28 mouse cellular contexts compared by ENCODE assay signal in genomic region chr11:93367740-93368139, GRCm38 (mm10).
"Had no signal": no experiment of that assay in that cellular context is flagged by ENCODE, and none has a peak within 500 bp of the region (broad histone marks: within the 10 kb centered on the region; RNA-seq: fewer than 3 reads in every experiment).

No protein-coding gene starts in this region.

- H3K27ac ChIP-seq: embryonic facial prominence, embryonic 10.5 days; embryonic facial prominence, embryonic 12.5 days; embryonic facial prominence, embryonic 13.5 days; embryonic facial prominence, embryonic 15.5 days; forebrain, embryonic 10.5 days; forebrain, embryonic 12.5 days; forebrain, embryonic 13.5 days; forebrain, embryonic 15.5 days; gastrocnemius, adult 2 months; heart, adult 2 months had no signal

- DNase-seq: cerebellum, adult 8-10 months; cerebellum, adult 9-10 months; cerebellum, adult 9-11 months; cerebellum, postnatal 10 days; cerebellum, postnatal 14 days; cerebellum, postnatal 25 days; cerebellum, postnatal 36 days; embryo, embryonic 11 days; gastrocnemius, adult 2 months; gastrocnemius, postnatal 10 days; gastrocnemius, postnatal 14 days; gastrocnemius, postnatal 25 days; gastrocnemius, postnatal 36 days; heart, adult 11 months; heart, adult 18-20 months; heart, adult 2 months had no signal

- H3K9me3 ChIP-seq: embryonic facial prominence, embryonic 10.5 days; embryonic facial prominence, embryonic 12.5 days; embryonic facial prominence, embryonic 13.5 days; embryonic facial prominence, embryonic 15.5 days; forebrain, embryonic 10.5 days; forebrain, embryonic 12.5 days; forebrain, embryonic 13.5 days; forebrain, embryonic 15.5 days had no signal

- H3K9ac ChIP-seq: embryonic facial prominence, embryonic 12.5 days; embryonic facial prominence, embryonic 13.5 days; embryonic facial prominence, embryonic 15.5 days; forebrain, embryonic 12.5 days; forebrain, embryonic 13.5 days; forebrain, embryonic 15.5 days; forebrain, postnatal 0 days had no signal

- H3K27me3 ChIP-seq: embryonic facial prominence, embryonic 12.5 days; embryonic facial prominence, embryonic 13.5 days; embryonic facial prominence, embryonic 15.5 days; forebrain, embryonic 12.5 days; forebrain, embryonic 13.5 days; forebrain, embryonic 15.5 days had no signal

- H3K4me1 ChIP-seq: embryonic facial prominence, embryonic 10.5 days; embryonic facial prominence, embryonic 12.5 days; embryonic facial prominence, embryonic 13.5 days; embryonic facial prominence, embryonic 15.5 days; forebrain, embryonic 12.5 days had no signal

- H3K4me2 ChIP-seq: embryonic facial prominence, embryonic 12.5 days; embryonic facial prominence, embryonic 13.5 days; embryonic facial prominence, embryonic 15.5 days; forebrain, embryonic 12.5 days; forebrain, embryonic 13.5 days; forebrain, embryonic 15.5 days had no signal

- H3K4me3 ChIP-seq: embryonic facial prominence, embryonic 10.5 days; embryonic facial prominence, embryonic 12.5 days; embryonic facial prominence, embryonic 13.5 days; embryonic facial prominence, embryonic 15.5 days; erythroblast, embryonic 14.5 days; forebrain, embryonic 10.5 days; forebrain, embryonic 12.5 days; forebrain, embryonic 13.5 days; forebrain, embryonic 15.5 days; gastrocnemius, adult 2 months; heart, adult 2 months had no signal

- ATAC-seq: forebrain, embryonic 13.5 days; forebrain, embryonic 14.5 days; forebrain, embryonic 15.5 days; forebrain, embryonic 16.5 days; forebrain, postnatal 0 days had no signal

- H3K36me3 ChIP-seq: embryonic facial prominence, embryonic 10.5 days; embryonic facial prominence, embryonic 12.5 days; embryonic facial prominence, embryonic 13.5 days; embryonic facial prominence, embryonic 15.5 days; forebrain, embryonic 10.5 days; forebrain, embryonic 12.5 days; forebrain, embryonic 15.5 days had no signal
